Mouse (Mus musculus): ENCODE data around the gene Fam50b. TPM values are rescaled to one million over a fixed set of nuclear protein-coding genes. Genes with fewer than 3 reads are reported as not detected.

The Fam50b gene
- polyA plus RNA-seq, 1 experiment from 2014 or later: not detected

DNA sequence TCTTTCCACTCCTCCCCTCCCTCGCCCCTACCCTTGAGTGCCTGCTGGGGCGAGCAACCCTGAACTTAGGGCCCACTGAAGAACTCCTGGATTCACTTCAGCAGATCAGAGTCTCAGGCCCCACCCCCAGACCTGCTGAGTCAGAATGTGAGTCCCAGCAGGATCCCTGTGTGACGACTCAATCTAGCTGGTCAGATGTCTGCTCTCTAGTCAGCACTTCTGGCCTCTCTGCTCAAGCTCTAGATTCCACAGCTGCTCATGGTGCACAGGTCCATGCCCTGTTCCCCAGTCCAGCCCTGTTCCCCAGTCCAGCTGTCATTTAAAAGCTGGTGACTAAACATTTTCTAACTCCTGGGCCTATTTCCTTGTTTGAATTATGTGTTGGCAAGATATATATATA is 13.9 kb downstream of the Fam50b start:
- ATAC-seq (ENCODE audit: insufficient read depth, low FRiP score, low TSS enrichment) (no peak), DNase-seq (ENCODE audit: low spot score) (no peak)
- Histone ChIP-seq H3K4me1 (ENCODE audit: control insufficient read depth, insufficient read depth, low read length) (no peaks in the 10 kb centered on the region), H3K4me3 (ENCODE audit: low read depth, low read length) (no peak overlapping the region), H3K27me3 (ENCODE audit: control insufficient read depth, insufficient read depth, low read length) (no peaks in the 10 kb centered on the region), H3K27ac (ENCODE audit: low read depth, low read length) (no peak overlapping the region), H3K4me2 (ENCODE audit: low read depth) (no peak overlapping the region), H3K9ac (ENCODE audit: low read length) (no peak overlapping the region), H3K9me3 (ENCODE audit: control insufficient read depth, low read length) (0 out of 2 replicates have a peak, but pooled peaks cover 5% of the 10 kb centered on the region), H3K36me3 (ENCODE audit: control insufficient read depth, insufficient read depth, low read length) (no peaks in the 10 kb centered on the region)
- WGBS: 67% methylated on average over 3 of the region's 3 CpGs

DNA sequence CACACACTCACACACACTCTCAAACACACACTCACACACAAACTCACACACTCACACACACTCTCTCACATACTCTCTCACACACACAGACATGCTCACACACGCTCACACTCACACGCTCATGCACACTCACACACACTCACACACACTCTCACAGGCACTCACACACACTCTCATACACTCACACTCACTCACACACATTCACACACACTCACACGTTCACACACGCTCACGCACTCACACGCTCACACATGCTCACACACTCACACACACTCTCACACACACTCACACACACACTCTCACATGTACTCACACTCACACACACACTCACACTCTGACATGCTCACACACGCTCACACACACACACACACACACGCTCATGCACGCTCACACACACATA is 24.6 kb downstream of the Fam50b start:
- WGBS: 96% methylated on average over 9 of the region's 9 CpGs
- H3K4me2 ChIP-seq (ENCODE audit: low read depth): no peak overlapping the region
- DNase-seq (ENCODE audit: low spot score) (no peak), ATAC-seq (ENCODE audit: insufficient read depth, low FRiP score, low TSS enrichment) (no peak)
- no peaks in the 10 kb centered on the region for H3K27me3 ChIP-seq (ENCODE audit: control insufficient read depth, insufficient read depth, low read length)
- no peaks in the 10 kb centered on the region for H3K9me3 ChIP-seq (ENCODE audit: control insufficient read depth, low read length)
- no peak overlapping the region for H3K9ac ChIP-seq (ENCODE audit: low read length)
- no peak overlapping the region for H3K4me3 ChIP-seq (ENCODE audit: low read depth, low read length)
- no peaks in the 10 kb centered on the region for H3K36me3 ChIP-seq (ENCODE audit: control insufficient read depth, insufficient read depth, low read length)
- no peak overlapping the region for H3K27ac ChIP-seq (ENCODE audit: low read depth, low read length)
- H3K4me1 ChIP-seq (ENCODE audit: control insufficient read depth, insufficient read depth, low read length): peaks cover 6% of the 10 kb centered on the region; the same call in 1 of the 2 replicates

DNA sequence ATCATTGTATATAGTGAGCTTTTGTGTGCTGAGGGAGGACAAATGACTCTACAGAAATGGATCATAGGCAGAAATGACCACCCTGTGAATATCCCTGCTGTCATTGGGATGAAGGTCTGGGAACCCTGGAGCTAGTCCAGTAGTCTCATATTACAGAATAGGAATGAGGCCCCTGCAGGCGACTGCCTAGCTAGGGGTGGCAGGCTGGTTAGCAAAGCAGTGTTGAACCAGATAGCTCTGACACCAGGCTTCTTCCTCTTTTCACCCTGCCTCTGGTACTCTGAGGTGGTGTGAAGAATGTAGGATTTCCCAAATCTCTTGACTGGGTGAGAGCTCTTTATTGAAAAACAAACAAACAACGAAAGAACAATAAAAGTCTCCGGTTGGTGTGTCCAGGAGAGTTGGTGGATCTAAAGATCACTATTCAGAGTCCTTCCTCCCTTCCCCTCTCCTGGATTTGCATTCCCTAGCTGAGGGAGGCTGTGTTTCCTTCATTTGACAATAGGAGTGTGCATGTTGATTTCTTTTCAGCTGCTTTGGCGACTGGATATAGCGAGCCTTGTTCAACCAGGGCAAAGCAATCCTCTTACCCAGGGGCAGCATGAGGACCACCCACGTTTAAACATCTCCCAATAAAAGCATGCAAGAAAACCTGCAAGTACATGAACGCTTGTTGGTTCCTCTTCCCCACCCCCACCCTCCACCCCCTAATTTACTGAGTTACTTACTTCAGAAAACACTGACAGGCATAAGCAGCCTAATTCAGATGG is 26.1 kb downstream of the Fam50b start:
- H3K4me1 ChIP-seq (ENCODE audit: control insufficient read depth, insufficient read depth, low read length): peaks cover 6% of the 10 kb centered on the region; the same call in 1 of the 2 replicates
- no peak overlapping the region for H3K4me2 ChIP-seq (ENCODE audit: low read depth)
- H3K27me3 ChIP-seq (ENCODE audit: control insufficient read depth, insufficient read depth, low read length): no peaks in the 10 kb centered on the region
- H3K9me3 ChIP-seq (ENCODE audit: control insufficient read depth, low read length): no peaks in the 10 kb centered on the region
- WGBS: 11% methylated on average over 7 of the region's 7 CpGs
- ATAC-seq (ENCODE audit: insufficient read depth, low FRiP score, low TSS enrichment) (no peak), DNase-seq (ENCODE audit: low spot score) (no peak)
- no peaks in the 10 kb centered on the region for H3K36me3 ChIP-seq (ENCODE audit: control insufficient read depth, insufficient read depth, low read length)
- no peak overlapping the region for H3K9ac ChIP-seq (ENCODE audit: low read length)
- H3K27ac ChIP-seq (ENCODE audit: low read depth, low read length): no peak overlapping the region
- no peak overlapping the region for H3K4me3 ChIP-seq (ENCODE audit: low read depth, low read length)

DNA sequence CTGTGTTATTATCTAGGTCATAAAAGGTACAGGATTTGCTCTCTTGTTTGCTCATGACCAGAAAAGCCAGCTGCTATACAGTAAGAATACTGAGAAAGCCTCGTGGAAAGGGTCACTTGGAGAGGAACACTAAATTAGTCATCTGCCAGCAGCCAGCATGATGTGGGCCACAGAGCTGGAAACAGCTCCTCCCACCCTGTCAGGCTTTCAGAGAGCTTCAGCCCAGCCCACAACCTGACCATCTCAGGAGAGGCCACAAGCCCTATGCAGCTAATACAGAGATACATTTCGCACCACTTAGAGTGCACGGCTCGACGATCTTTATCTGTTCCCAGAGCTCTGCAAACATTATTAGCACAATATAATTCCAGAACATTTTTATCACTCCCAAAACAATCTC is 27.5 kb downstream of the Fam50b start:
- Histone ChIP-seq H3K9ac (ENCODE audit: low read length) (no peak overlapping the region), H3K9me3 (ENCODE audit: control insufficient read depth, low read length) (no peaks in the 10 kb centered on the region), H3K4me3 (ENCODE audit: low read depth, low read length) (no peak overlapping the region), H3K27me3 (ENCODE audit: control insufficient read depth, insufficient read depth, low read length) (no peaks in the 10 kb centered on the region), H3K4me1 (ENCODE audit: control insufficient read depth, insufficient read depth, low read length) (peaks cover 6% of the 10 kb centered on the region; the same call in 1 of the 2 replicates), H3K27ac (ENCODE audit: low read depth, low read length) (no peak overlapping the region), H3K4me2 (ENCODE audit: low read depth) (no peak overlapping the region), H3K36me3 (ENCODE audit: control insufficient read depth, insufficient read depth, low read length) (no peaks in the 10 kb centered on the region)
- WGBS: 75% methylated on average over 5 of the region's 5 CpGs
- ATAC-seq (ENCODE audit: insufficient read depth, low FRiP score, low TSS enrichment) (no peak), DNase-seq (ENCODE audit: low spot score) (no peak)

DNA sequence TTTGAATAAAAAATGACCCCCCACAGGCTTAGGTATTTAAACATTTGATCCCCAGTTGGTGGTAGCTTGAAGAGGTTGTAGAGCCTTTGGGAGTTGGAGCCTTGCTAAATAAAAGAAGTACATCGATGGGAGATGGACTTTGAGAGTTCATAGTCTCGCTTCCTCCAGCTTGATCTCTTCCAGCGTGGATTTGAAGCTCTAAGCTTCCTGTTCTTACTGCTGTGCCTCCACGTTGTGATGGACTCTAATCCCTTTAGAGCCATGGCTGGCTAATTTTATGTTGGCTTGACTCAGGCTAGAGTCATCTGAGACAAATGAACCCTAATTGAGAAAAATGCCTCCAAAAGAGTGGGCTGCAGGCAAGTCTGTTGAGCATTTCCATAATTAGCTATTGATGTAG is 28.2 kb downstream of the Fam50b start:
- no peak overlapping the region for H3K4me2 ChIP-seq (ENCODE audit: low read depth)
- WGBS: 65% methylated on average over 4 of the region's 4 CpGs
- H3K36me3 ChIP-seq (ENCODE audit: control insufficient read depth, insufficient read depth, low read length): no peaks in the 10 kb centered on the region
- H3K9ac ChIP-seq (ENCODE audit: low read length): no peak overlapping the region
- H3K4me3 ChIP-seq (ENCODE audit: low read depth, low read length): no peak overlapping the region
- ATAC-seq (ENCODE audit: insufficient read depth, low FRiP score, low TSS enrichment) (no peak), DNase-seq (ENCODE audit: low spot score) (no peak)
- no peaks in the 10 kb centered on the region for H3K9me3 ChIP-seq (ENCODE audit: control insufficient read depth, low read length)
- no peak overlapping the region for H3K27ac ChIP-seq (ENCODE audit: low read depth, low read length)
- no peaks in the 10 kb centered on the region for H3K27me3 ChIP-seq (ENCODE audit: control insufficient read depth, insufficient read depth, low read length)
- peaks cover 6% of the 10 kb centered on the region; the same call in 1 of the 2 replicates for H3K4me1 ChIP-seq (ENCODE audit: control insufficient read depth, insufficient read depth, low read length)

DNA sequence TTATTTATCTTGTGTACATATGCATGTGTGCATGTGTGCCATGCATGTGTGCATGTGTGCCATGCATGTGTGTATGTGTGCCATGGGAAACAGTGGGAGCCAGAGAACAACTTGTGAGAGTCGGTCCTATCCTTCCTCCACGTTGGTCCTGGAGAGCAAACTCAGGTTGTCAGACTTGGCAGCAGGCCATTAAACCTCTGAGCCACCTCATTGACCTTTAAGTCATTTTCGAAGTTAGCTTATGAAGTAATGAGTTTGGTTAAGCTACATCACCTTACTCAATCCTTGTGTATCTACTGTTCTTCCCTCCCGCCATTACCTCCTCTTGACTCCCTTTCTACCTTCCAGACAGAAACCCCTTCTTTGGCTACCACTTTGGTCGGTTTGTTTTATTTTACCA is 30.6 kb downstream of the Fam50b start:
- Histone ChIP-seq H3K9ac (ENCODE audit: low read length) (no peak overlapping the region), H3K4me1 (ENCODE audit: control insufficient read depth, insufficient read depth, low read length) (peaks cover 6% of the 10 kb centered on the region; the same call in 1 of the 2 replicates), H3K9me3 (ENCODE audit: control insufficient read depth, low read length) (no peaks in the 10 kb centered on the region), H3K27me3 (ENCODE audit: control insufficient read depth, insufficient read depth, low read length) (no peaks in the 10 kb centered on the region), H3K36me3 (ENCODE audit: control insufficient read depth, insufficient read depth, low read length) (no peaks in the 10 kb centered on the region), H3K27ac (ENCODE audit: low read depth, low read length) (no peak overlapping the region), H3K4me2 (ENCODE audit: low read depth) (no peak overlapping the region), H3K4me3 (ENCODE audit: low read depth, low read length) (no peak overlapping the region)
- WGBS: 82% methylated on average over 5 of the region's 5 CpGs
- DNase-seq (ENCODE audit: low spot score) (no peak), ATAC-seq (ENCODE audit: insufficient read depth, low FRiP score, low TSS enrichment) (no peak)

DNA sequence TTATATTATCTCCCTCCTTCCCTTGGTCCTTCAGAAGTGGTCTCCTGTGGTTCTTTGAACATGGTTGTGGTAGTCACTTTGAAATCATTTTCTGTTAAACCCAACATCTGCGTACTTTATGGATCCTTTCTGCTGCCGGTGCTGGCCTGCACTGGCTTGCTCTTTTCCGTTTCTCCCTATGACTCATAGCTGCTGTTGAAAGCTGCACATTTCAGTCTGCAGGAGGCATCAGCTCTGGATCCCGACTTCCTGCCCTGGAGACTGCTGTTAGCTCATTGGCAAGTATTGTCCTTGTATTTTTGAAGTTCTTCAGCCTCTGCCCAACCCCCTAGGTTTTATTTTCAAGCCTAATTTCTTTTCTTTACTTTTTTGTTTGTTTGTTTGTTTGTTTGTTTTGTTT is 31.9 kb downstream of the Fam50b start:
- DNase-seq (ENCODE audit: low spot score): no peak
- Histone ChIP-seq H3K27me3 (ENCODE audit: control insufficient read depth, insufficient read depth, low read length) (no peaks in the 10 kb centered on the region), H3K9ac (ENCODE audit: low read length) (no peak overlapping the region), H3K9me3 (ENCODE audit: control insufficient read depth, low read length) (no peaks in the 10 kb centered on the region), H3K4me1 (ENCODE audit: control insufficient read depth, insufficient read depth, low read length) (no peaks in the 10 kb centered on the region), H3K4me3 (ENCODE audit: low read depth, low read length) (no peak overlapping the region), H3K4me2 (ENCODE audit: low read depth) (no peak overlapping the region), H3K27ac (ENCODE audit: low read depth, low read length) (no peak overlapping the region), H3K36me3 (ENCODE audit: control insufficient read depth, insufficient read depth, low read length) (no peaks in the 10 kb centered on the region)
- no peak for ATAC-seq (ENCODE audit: insufficient read depth, low FRiP score, low TSS enrichment)
- 81% methylated on average over 4 of the region's 4 CpGs for WGBS

DNA sequence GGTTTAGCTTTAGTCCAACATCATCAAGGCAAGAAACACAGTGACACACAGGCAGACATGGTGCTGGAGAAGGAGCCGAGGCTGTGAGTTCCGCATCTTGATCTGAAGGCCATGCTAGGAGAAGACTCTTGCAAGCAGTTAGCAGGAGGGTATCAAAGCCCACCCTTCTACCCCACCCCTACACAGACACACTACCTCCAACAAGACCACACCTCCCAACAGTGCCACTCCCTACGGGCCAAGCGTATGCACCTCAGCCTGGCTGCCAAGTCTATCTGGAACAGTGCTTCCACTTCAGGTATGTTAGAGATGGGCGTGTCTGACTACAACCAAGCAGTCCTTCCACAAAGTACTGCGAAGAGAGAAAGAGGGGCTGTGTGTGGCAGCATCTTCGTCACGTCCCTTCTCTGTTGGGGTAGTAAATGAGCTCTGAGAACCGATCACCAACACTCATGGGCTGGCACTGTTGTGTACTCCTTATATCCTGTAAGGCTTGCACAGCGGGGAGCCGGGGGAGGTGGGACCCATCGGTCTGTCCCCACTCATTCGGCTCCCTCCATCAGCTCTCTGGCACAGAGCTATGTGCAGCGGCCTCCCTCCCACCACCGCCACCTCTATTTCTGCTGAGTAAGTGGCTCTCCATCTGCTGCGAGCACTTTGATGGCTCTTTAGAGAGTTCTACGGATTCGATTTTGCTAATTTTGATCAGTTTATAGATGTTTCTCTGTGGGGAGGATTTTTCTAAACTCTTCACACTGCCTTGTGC is 33.1 kb downstream of the Fam50b start:
- Histone ChIP-seq H3K4me3 (ENCODE audit: low read depth, low read length) (no peak overlapping the region), H3K4me1 (ENCODE audit: control insufficient read depth, insufficient read depth, low read length) (no peaks in the 10 kb centered on the region), H3K4me2 (ENCODE audit: low read depth) (no peak overlapping the region), H3K9ac (ENCODE audit: low read length) (no peak overlapping the region), H3K27me3 (ENCODE audit: control insufficient read depth, insufficient read depth, low read length) (no peaks in the 10 kb centered on the region), H3K36me3 (ENCODE audit: control insufficient read depth, insufficient read depth, low read length) (no peaks in the 10 kb centered on the region), H3K9me3 (ENCODE audit: control insufficient read depth, low read length) (no peaks in the 10 kb centered on the region), H3K27ac (ENCODE audit: low read depth, low read length) (no peak overlapping the region)
- DNase-seq (ENCODE audit: low spot score) (no peak), ATAC-seq (ENCODE audit: insufficient read depth, low FRiP score, low TSS enrichment) (no peak)
- WGBS: 83% methylated on average over 18 of the region's 18 CpGs

DNA sequence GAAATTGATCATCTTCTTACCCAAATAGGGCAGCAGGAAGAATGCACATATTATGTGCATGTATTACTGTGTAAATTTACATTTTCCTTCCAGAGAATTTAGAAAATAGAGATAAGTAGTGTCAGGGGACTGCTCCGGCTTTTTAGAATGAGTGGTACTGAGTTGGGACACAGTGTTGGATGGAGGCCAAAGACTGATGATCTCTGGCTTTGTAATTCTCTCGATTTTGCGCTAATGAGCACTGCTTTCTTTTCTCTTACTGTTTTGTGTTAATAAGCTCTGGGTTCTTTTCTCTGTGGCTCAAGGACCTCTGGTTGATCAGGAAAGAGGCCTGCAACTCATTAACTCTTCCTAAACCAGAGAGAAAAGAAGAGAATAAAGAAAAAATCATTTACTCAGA is 42.1 kb downstream of the Fam50b start:
- Histone ChIP-seq H3K4me1 (ENCODE audit: control insufficient read depth, insufficient read depth, low read length) (no peaks in the 10 kb centered on the region), H3K9me3 (ENCODE audit: control insufficient read depth, low read length) (no peaks in the 10 kb centered on the region), H3K4me3 (ENCODE audit: low read depth, low read length) (no peak overlapping the region), H3K27ac (ENCODE audit: low read depth, low read length) (no peak overlapping the region), H3K36me3 (ENCODE audit: control insufficient read depth, insufficient read depth, low read length) (no peaks in the 10 kb centered on the region), H3K27me3 (ENCODE audit: control insufficient read depth, insufficient read depth, low read length) (no peaks in the 10 kb centered on the region), H3K9ac (ENCODE audit: low read length) (no peak overlapping the region), H3K4me2 (ENCODE audit: low read depth) (no peak overlapping the region)
- WGBS: 87% methylated on average over 3 of the region's 3 CpGs
- ATAC-seq (ENCODE audit: insufficient read depth, low FRiP score, low TSS enrichment): no peak
- DNase-seq (ENCODE audit: low spot score): no peak
